Mouse (Mus musculus) olfactory bulb, adult 2 months (tissue): Measurements from ENCODE around the gene Vmn1r214.

Experiments used
- CTCF ChIP-seq: fragments of 200-500 bp; IDR thresholded peaks from 2 replicates; pipeline ENCODE4 v1.5.1; 2012; ENCODE audit warnings: low read depth, mild to moderate bottlenecking, low read length, moderate library complexity; ENCODE audit not compliant: insufficient read depth
- POLR2A ChIP-seq: fragments of 200-500 bp; IDR thresholded peaks from 2 replicates; pipeline ENCODE4 v1.6.1; 2012; ENCODE audit warnings: mild to moderate bottlenecking, low read depth, low read length, moderate library complexity; ENCODE audit not compliant: insufficient read depth

DNA sequence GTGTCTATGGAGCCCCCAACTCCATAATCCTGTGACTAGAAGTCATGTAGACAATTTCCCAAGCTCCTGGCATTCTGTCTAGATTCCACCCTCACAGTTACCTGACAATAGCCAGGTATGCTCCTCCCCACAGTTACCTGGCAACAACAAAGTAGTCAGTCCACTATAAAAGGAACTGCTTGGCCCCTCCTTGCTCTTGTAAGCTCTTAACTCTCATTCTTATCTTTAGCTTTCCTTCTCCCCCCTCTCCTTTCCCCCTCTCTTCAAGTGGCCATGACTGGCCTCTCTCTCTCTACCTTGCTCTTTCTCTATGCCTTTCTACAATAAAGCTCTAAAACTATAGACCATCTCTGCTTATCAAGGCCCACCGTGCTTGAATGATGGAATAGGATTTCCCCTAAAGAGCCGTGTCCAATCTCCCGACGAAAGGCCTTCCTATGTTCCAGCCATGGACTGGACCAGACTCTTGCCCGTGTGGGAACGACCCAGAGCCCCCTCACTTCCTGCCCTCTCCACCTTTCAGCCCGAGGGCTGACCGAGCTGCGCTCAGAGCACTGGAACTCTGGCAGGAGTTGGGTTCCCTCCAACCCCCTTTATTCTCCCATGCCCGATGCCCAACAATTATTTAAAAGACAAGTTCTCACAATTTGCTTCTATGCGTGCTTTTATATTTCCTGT lies 39.9 kb upstream of the Vmn1r214 start:
- TF ChIP-seq CTCF, result no peak
- TF ChIP-seq POLR2A, result no peak
